Mouse (Mus musculus): ENCODE measurements around the gene Lypd6.
A peak's percentile ranks its signal among the peaks of the same experiment; 100 is the strongest.

Gene Lypd6

GRCm38 (mm10) chr2:50106879-50107278 lies 40.6 kb downstream of the Lypd6 start:
- peak; percentile 19 to 53 for DNase-seq (ENCODE audit: inconsistent age in 2 of 2, low spot score in 1 of 2)

- no peak for DNase-seq (ENCODE audit: inconsistent age in 2 of 2, low spot score in 1 of 2)
These were observed 43.9 kb downstream of the Lypd6 start for GRCm38 (mm10) chr2:50110167-50110566.

GRCm38 (mm10) chr2:50111169-50111568 lies 44.9 kb downstream of the Lypd6 start:
- DNase-seq (ENCODE audit: inconsistent age in 2 of 2, low spot score in 1 of 2), result no peak

GRCm38 (mm10) chr2:50111609-50112008 lies 45.4 kb downstream of the Lypd6 start:
- DNase-seq (ENCODE audit: inconsistent age in 2 of 2, low spot score in 1 of 2), result no peak

GRCm38 (mm10) chr2:50112427-50112826 lies 46.2 kb downstream of the Lypd6 start:
- no peak for DNase-seq (ENCODE audit: inconsistent age in 2 of 2, low spot score in 1 of 2)

- no peak for DNase-seq (ENCODE audit: inconsistent age in 2 of 2, low spot score in 1 of 2)
These were observed 52.9 kb downstream of the Lypd6 start for GRCm38 (mm10) chr2:50119101-50119500.

GRCm38 (mm10) chr2:50120839-50121238 lies 54.6 kb downstream of the Lypd6 start:
- no peak for DNase-seq (ENCODE audit: inconsistent age in 2 of 2, low spot score in 1 of 2)

- no peak for DNase-seq (ENCODE audit: inconsistent age in 2 of 2, low spot score in 1 of 2)
These were observed 57.1 kb downstream of the Lypd6 start for GRCm38 (mm10) chr2:50123376-50123775.

GRCm38 (mm10) chr2:50127513-50128175 lies 61.4 kb downstream of the Lypd6 start:
- no peak for DNase-seq (ENCODE audit: inconsistent age in 2 of 2, low spot score in 1 of 2)

GRCm38 (mm10) chr2:50128322-50129277 lies 62.4 kb downstream of the Lypd6 start:
- no peak for DNase-seq (ENCODE audit: inconsistent age in 2 of 2, low spot score in 1 of 2)

GRCm38 (mm10) chr2:50130674-50131073 lies 64.4 kb downstream of the Lypd6 start:
- DNase-seq (ENCODE audit: inconsistent age in 2 of 2, low spot score in 1 of 2), result no peak

- no peak for DNase-seq (ENCODE audit: inconsistent age in 2 of 2, low spot score in 1 of 2)
These were observed 77.4 kb downstream of the Lypd6 start for GRCm38 (mm10) chr2:50143672-50144071.

GRCm38 (mm10) chr2:50147308-50147707 lies 81.1 kb downstream of the Lypd6 start:
- no peak for DNase-seq (ENCODE audit: inconsistent age in 2 of 2, low spot score in 1 of 2)

GRCm38 (mm10) chr2:50149257-50150202 lies 83.3 kb downstream of the Lypd6 start:
- no peak for DNase-seq (ENCODE audit: inconsistent age in 2 of 2, low spot score in 1 of 2)

GRCm38 (mm10) chr2:50150203-50150590 lies 84.0 kb downstream of the Lypd6 start:
- peak; percentile 31 to 53 for DNase-seq (ENCODE audit: inconsistent age in 2 of 2, low spot score in 1 of 2)

GRCm38 (mm10) chr2:50150816-50151215 lies 84.6 kb downstream of the Lypd6 start:
- DNase-seq (ENCODE audit: inconsistent age in 2 of 2, low spot score in 1 of 2), result peak in 1 of 2 experiments; percentile 58

- no peak for DNase-seq (ENCODE audit: inconsistent age in 2 of 2, low spot score in 1 of 2)
These were observed 85.2 kb downstream of the Lypd6 start for GRCm38 (mm10) chr2:50151401-50151800.

- no peak for DNase-seq (ENCODE audit: inconsistent age in 2 of 2, low spot score in 1 of 2)
These were observed 85.7 kb downstream of the Lypd6 start for GRCm38 (mm10) chr2:50151879-50152278.

GRCm38 (mm10) chr2:50156009-50156408 lies 89.8 kb downstream of the Lypd6 start:
- no peak for DNase-seq (ENCODE audit: inconsistent age in 2 of 2, low spot score in 1 of 2)

GRCm38 (mm10) chr2:50160069-50160468 lies 93.8 kb downstream of the Lypd6 start:
- DNase-seq (ENCODE audit: inconsistent age in 2 of 2, low spot score in 1 of 2), result no peak

- DNase-seq (ENCODE audit: inconsistent age in 2 of 2, low spot score in 1 of 2), result no peak
These were observed 97.4 kb downstream of the Lypd6 start for GRCm38 (mm10) chr2:50163608-50164007.
